In genomic region chr12:110376062-110376837, GRCm38 (mm10) we compare ENCODE assay signal across 10 mouse cellular contexts.
DNase-seq lines count a peak whose midpoint lies in the region; ATAC-seq and TF ChIP-seq lines count a peak whose summit lies in the region.
"Had no signal": no experiment of that assay in that cellular context is flagged by ENCODE, and none has a peak within 500 bp of the region (broad histone marks: within the 10 kb centered on the region; RNA-seq: fewer than 3 reads in every experiment).

No protein-coding gene starts in this region.

- H3K27me3 ChIP-seq in forebrain, postnatal 0 days (ENCODE audit: insufficient read depth, low read length) = peaks cover 12% of the 10 kb centered on the region
- peaks cover 39% of the 10 kb centered on the region for H3K27me3 ChIP-seq in forebrain, embryonic 13.5 days
- H3K27me3 ChIP-seq in liver, postnatal 0 days (ENCODE audit: insufficient read depth, low read length) = peaks cover 17% of the 10 kb centered on the region
- H3K27me3 ChIP-seq in limb, embryonic 14.5 days (ENCODE audit: control insufficient read depth, insufficient read depth, low read length) = peaks cover 36% of the 10 kb centered on the region
- peaks cover 70% of the 10 kb centered on the region for H3K27me3 ChIP-seq in kidney, embryonic 15.5 days

- no peak overlapping the region for H3K4me2 ChIP-seq in forebrain, postnatal 0 days (ENCODE audit: low read depth)
- no peak overlapping the region for H3K4me2 ChIP-seq in forebrain, embryonic 13.5 days
- no peak overlapping the region for H3K4me2 ChIP-seq in liver, postnatal 0 days (ENCODE audit: low read depth, low read length)
- no peak overlapping the region for H3K4me2 ChIP-seq in limb, embryonic 14.5 days (replicated peaks; ENCODE audit: low read depth, low read length, severe bottlenecking)
- no peak overlapping the region for H3K4me2 ChIP-seq in kidney, embryonic 15.5 days
- H3K4me2 ChIP-seq: embryonic facial prominence, embryonic 12.5 days; liver, embryonic 13.5 days had no signal

- H3K36me3 ChIP-seq in forebrain, postnatal 0 days (ENCODE audit: insufficient read depth) = no peaks in the 10 kb centered on the region
- H3K36me3 ChIP-seq in forebrain, embryonic 13.5 days (ENCODE audit: poor library complexity, severe bottlenecking) = no peaks in the 10 kb centered on the region
- no peaks in the 10 kb centered on the region for H3K36me3 ChIP-seq in liver, postnatal 0 days (replicated peaks; ENCODE audit: insufficient read depth, low read length)
- no peaks in the 10 kb centered on the region for H3K36me3 ChIP-seq in limb, embryonic 14.5 days (ENCODE audit: control insufficient read depth, insufficient read depth, low read length)
- H3K36me3 ChIP-seq in kidney, embryonic 15.5 days = no peaks in the 10 kb centered on the region
- H3K36me3 ChIP-seq: embryonic facial prominence, embryonic 12.5 days; liver, embryonic 13.5 days had no signal

- no peak for DNase-seq in forebrain, postnatal 0 days
- DNase-seq in liver, postnatal 0 days = peak; percentile 36
- DNase-seq in liver = no peak
- peak; percentile 9 for DNase-seq in MN1 (ENCODE audit: low spot score)
- peak; percentile 30 for DNase-seq in limb, embryonic 14.5 days (ENCODE audit: low spot score)
- no peak for DNase-seq in yolk sac, embryonic 10.5 days (ENCODE audit: low spot score)
- DNase-seq: liver, embryonic 13.5 days had no signal

- H3K4me1 ChIP-seq in forebrain, postnatal 0 days (ENCODE audit: insufficient read depth) = no peaks in the 10 kb centered on the region
- H3K4me1 ChIP-seq in forebrain, embryonic 13.5 days = peaks cover 26% of the 10 kb centered on the region
- H3K4me1 ChIP-seq in liver, postnatal 0 days (ENCODE audit: insufficient read depth) = no peaks in the 10 kb centered on the region
- no peaks in the 10 kb centered on the region for H3K4me1 ChIP-seq in limb, embryonic 14.5 days (ENCODE audit: control insufficient read depth, insufficient read depth, low read length)
- peaks cover 10% of the 10 kb centered on the region for H3K4me1 ChIP-seq in kidney, embryonic 15.5 days
- H3K4me1 ChIP-seq: liver, embryonic 13.5 days had no signal

- no peak for TF ChIP-seq POLR2A in limb, embryonic 14.5 days (IDR thresholded peaks at IDR 0.05; ENCODE audit: borderline replicate concordance, extremely low read depth, insufficient read depth, insufficient read length)

- no peak overlapping the region for H3K4me3 ChIP-seq in forebrain, postnatal 0 days (ENCODE audit: low read depth, low read length)
- H3K4me3 ChIP-seq in forebrain, embryonic 13.5 days = no peak overlapping the region
- H3K4me3 ChIP-seq in liver, postnatal 0 days (ENCODE audit: low read depth, low read length) = no peak overlapping the region
- H3K4me3 ChIP-seq in limb, embryonic 14.5 days (replicated peaks; ENCODE audit: low read length) = no peak overlapping the region
- no peak overlapping the region for H3K4me3 ChIP-seq in kidney, embryonic 15.5 days (replicated peaks)
- H3K4me3 ChIP-seq: embryonic facial prominence, embryonic 12.5 days; liver, embryonic 13.5 days had no signal

- no peak overlapping the region for H3K9ac ChIP-seq in forebrain, postnatal 0 days
- no peak overlapping the region for H3K9ac ChIP-seq in forebrain, embryonic 13.5 days
- no peak overlapping the region for H3K9ac ChIP-seq in liver, postnatal 0 days (replicated peaks)
- H3K9ac ChIP-seq in limb, embryonic 14.5 days (ENCODE audit: low read depth, low read length, severe bottlenecking) = no peak overlapping the region
- no peak overlapping the region for H3K9ac ChIP-seq in kidney, embryonic 15.5 days
- H3K9ac ChIP-seq: embryonic facial prominence, embryonic 12.5 days; liver, embryonic 13.5 days had no signal

- TF ChIP-seq EP300 in liver, postnatal 0 days (IDR thresholded peaks at IDR 0.05; ENCODE audit: low read depth) = no peak

- no peak overlapping the region for H3K27ac ChIP-seq in forebrain, postnatal 0 days (ENCODE audit: low read depth, low read length)
- H3K27ac ChIP-seq in forebrain, embryonic 13.5 days = no peak overlapping the region
- no peak overlapping the region for H3K27ac ChIP-seq in liver, postnatal 0 days (ENCODE audit: low read depth)
- no peak overlapping the region for H3K27ac ChIP-seq in limb, embryonic 14.5 days (replicated peaks; ENCODE audit: low read depth, low read length)
- no peak overlapping the region for H3K27ac ChIP-seq in kidney, embryonic 15.5 days
- H3K27ac ChIP-seq: embryonic facial prominence, embryonic 12.5 days; liver, embryonic 13.5 days had no signal

- TF ChIP-seq CTCF in forebrain, postnatal 0 days (IDR thresholded peaks at IDR 0.05; ENCODE audit: low read depth) = peak; percentile 53
- peak; percentile 30 for TF ChIP-seq CTCF in liver, postnatal 0 days (IDR thresholded peaks at IDR 0.05; ENCODE audit: low read depth)

- ATAC-seq in forebrain, postnatal 0 days = no peak
- no peak for ATAC-seq in forebrain, embryonic 13.5 days
- no peak for ATAC-seq in liver, postnatal 0 days
- ATAC-seq in limb, embryonic 14.5 days (ENCODE audit: low FRiP score, low read depth) = no peak
- no peak for ATAC-seq in kidney, embryonic 15.5 days (replicated peaks; ENCODE audit: low FRiP score)

- 27% methylated on average over 7 of the region's 7 CpGs for WGBS in forebrain, postnatal 0 days
- WGBS in forebrain, embryonic 13.5 days = 22% methylated on average over 7 of the region's 7 CpGs
- WGBS in liver, postnatal 0 days (ENCODE audit: insufficient replicate concordance) = 36% methylated on average over 7 of the region's 7 CpGs
- 30% methylated on average over 6 of the region's 7 CpGs for WGBS in limb, embryonic 14.5 days
- 33% methylated on average over 7 of the region's 7 CpGs for WGBS in kidney, embryonic 15.5 days

- no peaks in the 10 kb centered on the region for H3K9me3 ChIP-seq in forebrain, postnatal 0 days (ENCODE audit: low read length)
- no peaks in the 10 kb centered on the region for H3K9me3 ChIP-seq in forebrain, embryonic 13.5 days (replicated peaks)
- no peaks in the 10 kb centered on the region for H3K9me3 ChIP-seq in liver, postnatal 0 days (ENCODE audit: low read length)
- H3K9me3 ChIP-seq in limb, embryonic 14.5 days (ENCODE audit: control insufficient read depth, low read length) = no peaks in the 10 kb centered on the region
- H3K9me3 ChIP-seq in kidney, embryonic 15.5 days (replicated peaks) = no peaks in the 10 kb centered on the region
- H3K9me3 ChIP-seq: embryonic facial prominence, embryonic 12.5 days; liver, embryonic 13.5 days had no signal

Comparison
In these comparisons a context has a peak if more than half of its experiments do, and no peak if none do; other contexts are left out.
1. DNase-seq: peak in liver, postnatal 0 days (single experiment), MN1 (single experiment) and limb, embryonic 14.5 days (single experiment); none in forebrain, postnatal 0 days (single experiment), liver (single experiment) and yolk sac, embryonic 10.5 days (single experiment).